Mouse (Mus musculus) adrenal gland, postnatal 14 days (tissue): ENCODE results near the gene Ttbk2. TPM values are rescaled to one million over a fixed set of nuclear protein-coding genes. Genes with fewer than 3 reads are reported as not detected.

Experiments used
- DNase-seq: peaks from one replicate; pipeline ENCODE4 v3.0.0; 2021; ENCODE audit warnings: mixed read lengths
- total RNA-seq: library from RNA; stranded (reverse); gene quantifications from 2 replicates; pipeline ENCODE4 v1.2.3, GENCODE M21; 2021

Gene Ttbk2
- total RNA-seq, 1 experiment from 2014 or later: 11.7 TPM

DNA sequence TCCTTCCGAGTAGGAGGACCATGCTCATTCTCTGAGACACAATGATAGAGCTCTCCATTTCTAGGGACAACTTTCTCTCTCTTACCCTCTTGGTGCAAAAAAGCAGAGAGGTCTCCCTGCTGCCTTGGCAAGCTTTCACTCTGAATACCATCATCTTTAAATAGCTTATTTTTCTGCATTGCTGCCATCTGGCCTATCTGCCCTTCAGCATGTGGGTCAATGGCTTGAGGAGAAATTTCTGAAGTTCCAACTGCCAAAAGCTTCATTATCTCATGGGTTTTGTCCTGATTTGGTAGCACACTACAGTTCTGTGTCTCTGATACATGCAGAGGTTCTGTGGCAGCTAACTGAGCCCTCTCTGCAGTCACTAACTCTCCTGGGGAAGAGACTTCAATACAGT lies 104.9 kb downstream of the Ttbk2 start:
- no peak for DNase-seq

DNA sequence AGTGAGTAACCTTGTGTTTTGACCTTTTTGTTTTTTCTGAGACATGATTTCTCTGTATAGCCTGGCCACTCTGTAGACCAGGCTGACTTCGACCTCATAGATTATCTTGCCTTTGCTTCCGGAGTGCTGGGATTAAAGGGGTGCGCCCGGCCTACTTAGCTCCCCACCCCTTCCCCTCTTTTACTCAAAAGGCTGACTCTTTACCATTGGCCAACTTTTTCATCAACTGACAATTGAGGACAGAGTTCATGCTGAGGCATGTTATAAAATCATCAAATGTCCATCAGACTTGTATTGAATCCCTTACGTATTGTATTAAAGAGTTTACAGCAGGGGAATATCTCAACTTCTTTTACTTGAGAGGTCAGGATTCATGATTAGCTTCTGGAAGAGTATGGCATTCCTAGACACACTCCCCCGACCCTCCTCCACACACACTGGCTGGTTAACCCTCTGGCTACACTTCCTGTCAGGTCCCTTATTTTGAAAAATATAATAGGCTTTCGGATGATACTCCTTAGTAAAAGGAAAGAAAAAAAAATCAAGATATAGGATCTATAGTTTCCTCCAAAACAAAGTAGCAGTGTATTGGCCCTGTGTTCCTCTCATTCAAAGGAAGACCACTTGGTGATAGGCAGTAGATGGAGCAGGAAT lies 118.4 kb downstream of the Ttbk2 start:
- DNase-seq: no peak

- DNase-seq: peak; percentile 98
These were observed 119.1 kb downstream of the Ttbk2 start for GRCm38 (mm10) chr2:120731167-120731862.

- DNase-seq: peak; percentile 49
These were observed 119.7 kb downstream of the Ttbk2 start for GRCm38 (mm10) chr2:120730639-120731166.

DNA sequence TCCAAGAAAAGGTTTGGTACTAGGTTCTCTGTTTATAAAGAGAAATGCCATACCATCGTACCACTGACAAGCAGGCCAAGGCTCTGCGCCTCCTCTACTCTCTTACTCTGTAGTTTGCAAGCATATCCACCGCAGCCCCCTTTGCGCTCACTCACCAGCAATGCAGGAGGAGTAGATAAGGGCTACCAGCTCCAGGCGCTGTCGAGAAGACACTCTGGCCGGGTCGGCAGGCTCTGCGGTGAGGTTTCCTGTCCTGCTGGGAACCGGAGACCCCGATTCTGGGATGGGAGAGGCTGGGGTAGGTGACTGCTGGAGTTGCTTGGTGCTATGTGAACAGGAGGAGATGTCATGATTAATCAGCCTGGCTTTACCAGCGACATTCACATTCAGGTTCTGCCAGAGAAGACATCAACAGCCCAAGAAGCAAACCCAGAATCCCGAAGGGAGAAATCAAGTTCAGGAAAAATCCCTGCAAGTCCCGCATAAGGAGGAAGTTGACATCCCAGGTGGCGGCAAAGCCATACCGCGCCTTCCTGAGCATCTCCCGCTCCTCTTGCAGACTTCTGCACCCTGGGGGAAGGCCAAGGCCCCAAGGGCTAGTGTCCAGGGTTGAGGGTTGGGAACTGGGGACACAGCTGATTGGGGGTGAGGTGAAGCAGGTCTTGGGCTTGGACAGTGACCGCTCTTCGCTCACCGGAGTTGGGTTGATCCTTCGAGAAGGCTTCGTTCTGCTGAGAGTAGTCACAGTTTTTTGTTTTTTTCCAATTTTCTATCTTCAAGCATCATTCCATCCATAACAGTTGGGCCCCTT lies 120.4 kb downstream of the Ttbk2 start:
- DNase-seq: peak; percentile 28

GRCm38 (mm10) chr2:120724176-120724575 lies 126.2 kb downstream of the Ttbk2 start:
- DNase-seq: no peak

DNA sequence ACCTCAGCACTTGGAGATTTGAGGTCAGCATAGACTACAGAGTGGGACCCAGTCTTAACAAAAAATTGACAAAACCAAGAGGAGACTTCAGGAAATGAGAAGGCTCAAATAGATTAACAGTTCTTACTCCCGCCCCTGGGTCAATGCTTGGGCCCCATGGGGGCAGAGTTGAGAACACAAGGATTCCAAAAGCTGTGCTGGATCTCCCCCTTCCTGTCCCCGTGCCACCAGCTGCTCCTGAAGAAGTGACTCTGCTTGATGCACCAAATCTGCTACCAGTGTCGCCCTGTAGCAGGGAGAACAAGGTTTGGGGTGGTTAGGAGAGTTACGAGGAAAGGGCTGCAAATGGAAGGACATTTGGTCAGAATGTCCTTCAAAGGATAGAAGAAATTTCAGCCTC lies 126.8 kb downstream of the Ttbk2 start:
- no peak for DNase-seq

GRCm38 (mm10) chr2:120722491-120722890 lies 127.9 kb downstream of the Ttbk2 start:
- no peak for DNase-seq

DNA sequence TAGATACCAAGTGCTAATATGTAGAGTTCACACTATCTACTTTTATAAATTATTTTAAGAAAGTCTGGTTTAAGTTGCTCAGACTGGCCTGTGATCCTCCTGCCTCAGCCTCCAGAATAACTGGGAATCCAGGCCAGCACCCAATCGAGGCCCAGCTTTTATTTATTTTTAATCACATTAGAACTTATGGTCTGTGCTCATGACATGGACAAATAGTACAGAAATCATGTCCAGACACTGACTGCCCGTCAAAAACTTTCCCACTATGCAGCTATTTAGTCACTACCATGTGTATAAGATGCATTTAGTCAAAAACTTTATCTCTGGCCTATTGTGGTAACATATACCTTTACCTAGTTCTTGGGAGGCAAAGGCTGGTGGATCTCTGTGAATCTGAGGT lies 128.5 kb downstream of the Ttbk2 start:
- DNase-seq: no peak

DNA sequence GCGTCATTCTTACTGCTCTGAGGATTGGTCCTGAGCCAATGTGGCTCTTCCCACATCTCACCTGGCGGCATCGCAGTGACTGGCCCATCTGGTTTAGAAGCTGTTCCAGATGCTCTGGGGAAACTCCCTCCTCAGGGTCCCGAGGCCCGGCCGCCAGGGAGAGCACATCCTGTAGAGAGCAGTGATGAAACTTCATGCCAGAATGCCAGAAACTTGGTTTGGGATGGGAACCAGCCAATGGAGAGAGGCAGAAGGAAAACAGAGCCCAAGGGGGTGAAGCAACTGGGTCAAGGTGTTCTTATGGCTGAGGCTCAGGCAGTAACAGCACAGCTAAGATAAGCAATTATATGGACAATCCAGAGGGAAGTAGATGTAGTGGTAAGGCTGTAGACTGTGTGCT lies 129.6 kb downstream of the Ttbk2 start:
- DNase-seq: no peak

- DNase-seq: no peak
These were observed 131.9 kb downstream of the Ttbk2 start for GRCm38 (mm10) chr2:120718496-120718895.

- peak; percentile 25 for DNase-seq
These were observed 137.0 kb downstream of the Ttbk2 start for GRCm38 (mm10) chr2:120713441-120713840.

- peak; percentile 25 for DNase-seq
These were observed 139.5 kb downstream of the Ttbk2 start for GRCm38 (mm10) chr2:120710948-120711347.

GRCm38 (mm10) chr2:120710154-120710553 lies 140.2 kb downstream of the Ttbk2 start:
- DNase-seq: no peak

GRCm38 (mm10) chr2:120707041-120707440 lies 143.4 kb downstream of the Ttbk2 start:
- no peak for DNase-seq

DNA sequence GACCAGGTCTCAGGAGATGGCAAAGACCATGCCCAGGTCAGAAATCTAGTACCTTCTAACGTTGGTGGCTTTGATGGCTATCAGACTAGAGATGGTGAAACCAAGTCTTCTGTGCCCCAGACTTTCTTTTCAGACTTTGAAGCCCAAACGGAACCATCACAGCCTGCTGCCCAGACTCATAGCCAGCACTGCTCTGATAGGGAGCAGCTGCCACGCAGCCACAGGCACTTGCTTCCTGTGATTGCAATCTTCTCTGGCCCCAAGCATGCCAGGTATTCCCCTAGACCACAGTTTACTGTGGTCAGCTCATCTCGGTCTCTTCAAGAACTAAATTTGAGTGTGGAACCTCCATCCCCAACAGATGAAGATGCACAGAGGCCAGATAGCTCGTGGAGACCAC lies 147.7 kb downstream of the Ttbk2 start:
- no peak for DNase-seq

- no peak for DNase-seq
These were observed 150.0 kb downstream of the Ttbk2 start for GRCm38 (mm10) chr2:120700379-120700885.

DNA sequence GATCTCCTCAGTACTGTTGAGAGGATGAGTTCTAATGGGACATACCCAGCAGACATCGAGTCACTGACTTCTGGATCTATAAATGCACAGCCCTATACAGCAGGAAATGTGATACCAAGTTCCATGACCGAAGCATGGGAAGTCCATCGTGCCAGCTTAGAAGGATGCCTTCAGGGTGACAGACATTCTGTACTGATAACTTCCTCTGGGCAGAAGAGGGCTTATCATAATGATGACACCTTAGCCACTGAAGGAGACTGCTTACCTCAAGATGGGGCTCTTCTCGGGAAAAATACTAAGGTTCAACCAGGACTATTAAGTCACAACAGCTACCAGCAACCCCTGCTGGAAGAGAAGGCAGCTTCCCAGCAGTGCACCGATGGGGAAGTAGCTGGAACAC lies 152.6 kb downstream of the Ttbk2 start:
- no peak for DNase-seq
